Mouse (Mus musculus): Measurements from ENCODE around the gene Tln1.
A peak's percentile ranks its signal among the peaks of the same experiment; 100 is the strongest.

DNA sequence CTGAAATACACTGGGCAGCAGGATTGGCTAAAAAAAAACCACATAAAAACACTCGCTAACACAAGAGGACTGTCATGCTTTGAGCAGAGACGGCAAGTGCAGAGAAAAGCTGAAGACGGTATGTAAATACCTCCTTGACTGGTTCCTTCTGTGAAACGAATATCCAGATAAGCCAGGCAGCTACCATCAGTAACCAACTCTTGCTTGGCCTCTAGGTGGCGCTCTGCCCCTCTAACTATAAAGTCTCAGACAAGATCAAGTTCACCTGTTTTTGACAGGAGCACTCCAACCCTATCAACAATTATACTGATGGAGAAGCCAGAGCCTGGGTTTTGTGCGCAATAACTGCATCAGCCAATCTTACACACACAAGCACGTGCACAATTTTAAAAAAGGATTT lies 31.9 kb downstream of the Tln1 start:
- TF ChIP-seq CTCF (IDR thresholded peaks at IDR 0.05; ENCODE audit: insufficient read depth, low read length) (peak; percentile 70), POLR2A (IDR thresholded peaks at IDR 0.05; ENCODE audit: borderline replicate concordance, extremely low read depth, low read depth, low read length) (no peak)
